Mouse (Mus musculus) midbrain, embryonic 12.5 days (tissue): ENCODE measurements around the gene Ifi27l2a. TPM values are rescaled to one million over a fixed set of nuclear protein-coding genes. Genes with fewer than 3 reads are reported as not detected.
"Not testable (repeated sequence)": the region's sequence is repeated elsewhere in the genome, so short reads cannot be mapped to it uniquely, and the experiment has no call there.

ENCODE experiments used
- ATAC-seq: fragments of 200-750 bp; cut with Nextera tagmentation; 2 replicates; pipeline ENCODE4 v1.8.0; 2017; ENCODE audit warnings: low read depth, moderate TSS enrichment, moderate library complexity; ENCODE audit not compliant: low FRiP score
- H3K27ac ChIP-seq: fragments of 300-500 bp; sonication (generic); replicated peaks from 2 replicates; pipeline ENCODE4 v1.5.1; 2016; ENCODE audit warnings: mild to moderate bottlenecking
- H3K27me3 ChIP-seq: fragments of 300-500 bp; sonication (generic); 2 replicates; pipeline ENCODE4 v1.6.1; 2016; ENCODE audit warnings: mild to moderate bottlenecking
- H3K36me3 ChIP-seq: fragments of 300-500 bp; sonication (generic); 2 replicates; pipeline ENCODE4 v1.6.1; 2016
- H3K4me1 ChIP-seq: fragments of 300-500 bp; sonication (generic); 2 replicates; pipeline ENCODE4 v1.6.1; 2016
- H3K4me2 ChIP-seq: fragments of 300-500 bp; sonication (generic); replicated peaks from 2 replicates; pipeline ENCODE4 v1.6.1; 2016; ENCODE audit warnings: mild to moderate bottlenecking, moderate library complexity
- H3K4me3 ChIP-seq: fragments of 300-500 bp; sonication (generic); 2 replicates; pipeline ENCODE4 v1.5.1; 2016; ENCODE audit warnings: mild to moderate bottlenecking
- H3K9ac ChIP-seq: fragments of 300-500 bp; sonication (generic); replicated peaks from 2 replicates; pipeline ENCODE4 v1.6.1; 2016; ENCODE audit warnings: mild to moderate bottlenecking, moderate library complexity
- H3K9me3 ChIP-seq: fragments of 300-500 bp; sonication (generic); 2 replicates; pipeline ENCODE4 v1.6.1; 2016; ENCODE audit warnings: mild to moderate bottlenecking
- WGBS: fragments of 180-500 bp; shearing (Covaris S2); methylation state at CpG from one replicate; pipeline ENCODE4 v1.1.7; 2016; 5-methylcytosine and 5-hydroxymethylcytosine counted together
- polyA plus RNA-seq: library from polyadenylated mRNA; unstranded; fragments of >200 nt; fragmentation: Nextera tagmentation; extraction: Ambion mirVana; gene quantifications from 2 replicates; pipeline ENCODE4 v1.2.1, GENCODE M21; 2016

Gene Ifi27l2a
- polyA plus RNA-seq, 1 experiment from 2014 or later: 5.1 TPM

GRCm38 (mm10) chr12:103457140-103457539 is 13.7 kb upstream of the Ifi27l2a start, which contains the start of gene Ifi27l2b:
Gene Ifi27l2b (minus strand): TSS chr12:103457223.
- no peak within 1 kb of the TSS for H3K9ac ChIP-seq
- no peaks in the 10 kb centered on the region; the same call in 1 of the 2 replicates for H3K27me3 ChIP-seq
- no peak within 1 kb of the TSS for H3K4me3 ChIP-seq
- no peak within 1 kb of the TSS for H3K4me2 ChIP-seq
- 81% methylated on average over 3 of the region's 3 CpGs for WGBS
- H3K27ac ChIP-seq: no peak within 1 kb of the TSS
- H3K9me3 ChIP-seq: no peaks in the 10 kb centered on the region
- no peaks in the 10 kb centered on the region for H3K36me3 ChIP-seq
- no peak for ATAC-seq
- no peaks in the 10 kb centered on the region for H3K4me1 ChIP-seq

- not testable (repeated sequence) for H3K4me2 ChIP-seq, ATAC-seq, H3K27ac ChIP-seq, H3K27me3 ChIP-seq, H3K9me3 ChIP-seq, H3K9ac ChIP-seq, H3K4me1 ChIP-seq, H3K36me3 ChIP-seq, H3K4me3 ChIP-seq
- no CpG with 5 or more reads among the region's 1 CpGs for WGBS
These were observed 13.2 kb upstream of the Ifi27l2a start for GRCm38 (mm10) chr12:103456727-103457126.

- Histone ChIP-seq H3K27ac (no peak overlapping the region), H3K9ac (no peak overlapping the region), H3K27me3 (no peaks in the 10 kb centered on the region; the same call in 1 of the 2 replicates), H3K4me3 (no peak overlapping the region), H3K9me3 (no peaks in the 10 kb centered on the region), H3K36me3 (no peaks in the 10 kb centered on the region), H3K4me2 (no peak overlapping the region), H3K4me1 (no peaks in the 10 kb centered on the region)
- no peak for ATAC-seq
These were observed 9.9 kb upstream of the Ifi27l2a start for GRCm38 (mm10) chr12:103453361-103453760.

- Histone ChIP-seq H3K36me3 (no peaks in the 10 kb centered on the region), H3K4me2 (no peak overlapping the region), H3K4me3 (no peak overlapping the region), H3K9me3 (no peaks in the 10 kb centered on the region), H3K27ac (no peak overlapping the region), H3K9ac (no peak overlapping the region), H3K4me1 (no peaks in the 10 kb centered on the region), H3K27me3 (no peaks in the 10 kb centered on the region)
- 83% methylated on average over 3 of the region's 3 CpGs for WGBS
- ATAC-seq: no peak
These were observed 1.6 kb upstream of the Ifi27l2a start for GRCm38 (mm10) chr12:103445060-103445459.

- WGBS: 57% methylated on average over 4 of the region's 7 CpGs
These were observed 781 bp upstream of the Ifi27l2a start for GRCm38 (mm10) chr12:103444261-103444660.

GRCm38 (mm10) chr12:103437601-103438000 is 5.9 kb downstream of the Ifi27l2a start:
- no peaks in the 10 kb centered on the region for H3K4me1 ChIP-seq
- no peak overlapping the region for H3K27ac ChIP-seq
- 89% methylated on average over 1 of the region's 1 CpGs for WGBS
- no peak overlapping the region for H3K9ac ChIP-seq
- H3K4me3 ChIP-seq: no peak overlapping the region
- no peaks in the 10 kb centered on the region for H3K27me3 ChIP-seq
- H3K9me3 ChIP-seq: no peaks in the 10 kb centered on the region
- H3K36me3 ChIP-seq: no peaks in the 10 kb centered on the region
- ATAC-seq: no peak
- no peak overlapping the region for H3K4me2 ChIP-seq

More at GRCm38 (mm10) chr12:103444261-103444660, 781 bp upstream of the Ifi27l2a start:
- H3K36me3 ChIP-seq, H3K27me3 ChIP-seq, H3K9ac ChIP-seq, H3K4me2 ChIP-seq, H3K27ac ChIP-seq, H3K9me3 ChIP-seq, H3K4me3 ChIP-seq, H3K4me1 ChIP-seq, ATAC-seq: not testable (repeated sequence)

GRCm38 (mm10) chr12:103434861-103435260 is 8.6 kb downstream of the Ifi27l2a start:
- Histone ChIP-seq H3K36me3 (no peaks in the 10 kb centered on the region), H3K4me3 (no peak overlapping the region), H3K9me3 (no peaks in the 10 kb centered on the region), H3K27me3 (no peaks in the 10 kb centered on the region), H3K27ac (no peak overlapping the region), H3K4me2 (no peak overlapping the region), H3K4me1 (no peaks in the 10 kb centered on the region), H3K9ac (no peak overlapping the region)
- no peak for ATAC-seq

GRCm38 (mm10) chr12:103433986-103434731 is 9.3 kb downstream of the Ifi27l2a start, which contains the start of gene Ifi27:
Gene Ifi27 (plus strand): TSS chr12:103434211.
- Histone ChIP-seq H3K9me3 (no peaks in the 10 kb centered on the region), H3K9ac (no peak within 1 kb of the TSS), H3K27me3 (no peaks in the 10 kb centered on the region), H3K4me2 (no peak within 1 kb of the TSS), H3K27ac (no peak within 1 kb of the TSS), H3K4me3 (no peak within 1 kb of the TSS), H3K36me3 (no peaks in the 10 kb centered on the region), H3K4me1 (no peaks in the 10 kb centered on the region)
- no peak for ATAC-seq
- 72% methylated on average over 8 of the region's 8 CpGs for WGBS

- no peak for ATAC-seq
- H3K9me3 ChIP-seq: no peaks in the 10 kb centered on the region
- H3K4me3 ChIP-seq: no peak overlapping the region
- no peak overlapping the region for H3K27ac ChIP-seq
- 87% methylated on average over 2 of the region's 2 CpGs for WGBS
- H3K9ac ChIP-seq: no peak overlapping the region
- H3K36me3 ChIP-seq: no peaks in the 10 kb centered on the region
- no peaks in the 10 kb centered on the region for H3K4me1 ChIP-seq
- no peak overlapping the region for H3K4me2 ChIP-seq
- no peaks in the 10 kb centered on the region for H3K27me3 ChIP-seq
These were observed 10.1 kb downstream of the Ifi27l2a start for GRCm38 (mm10) chr12:103433430-103433829.

GRCm38 (mm10) chr12:103426710-103427109 is 16.8 kb downstream of the Ifi27l2a start:
- peaks cover 26% of the 10 kb centered on the region for H3K4me1 ChIP-seq
- WGBS: 92% methylated on average over 7 of the region's 7 CpGs
- no peak for ATAC-seq

GRCm38 (mm10) chr12:103425729-103426470 is 17.6 kb downstream of the Ifi27l2a start, which contains the start of gene Ddx24:
Gene Ddx24 (minus strand): TSS chr12:103425830.
- no peaks in the 10 kb centered on the region for H3K9me3 ChIP-seq
- H3K4me3 ChIP-seq: peak within 1 kb of the TSS; percentile 95
- H3K4me1 ChIP-seq: peaks cover 33% of the 10 kb centered on the region
- ATAC-seq: peak; percentile 100
- peak within 1 kb of the TSS; percentile 89 for H3K9ac ChIP-seq
- 1% methylated on average over 33 of the region's 33 CpGs for WGBS
- H3K27me3 ChIP-seq: no peaks in the 10 kb centered on the region
- H3K36me3 ChIP-seq: peaks cover 22% of the 10 kb centered on the region
- H3K27ac ChIP-seq: no peak within 1 kb of the TSS
- H3K4me2 ChIP-seq: peak within 1 kb of the TSS; percentile 93

More at GRCm38 (mm10) chr12:103426710-103427109, 16.8 kb downstream of the Ifi27l2a start:
- H3K9me3 ChIP-seq: no peaks in the 10 kb centered on the region
- H3K27me3 ChIP-seq: no peaks in the 10 kb centered on the region
- no peak overlapping the region for H3K4me2 ChIP-seq
- no peak overlapping the region for H3K27ac ChIP-seq
- no peak overlapping the region for H3K9ac ChIP-seq
- H3K4me3 ChIP-seq: no peak overlapping the region
- peaks cover 18% of the 10 kb centered on the region for H3K36me3 ChIP-seq

GRCm38 (mm10) chr12:103425016-103425728 is 18.3 kb downstream of the Ifi27l2a start:
- Histone ChIP-seq H3K4me2 (peak overlapping the region; percentile 93), H3K4me3 (peak overlapping the region; percentile 95), H3K27me3 (no peaks in the 10 kb centered on the region), H3K36me3 (peaks cover 22% of the 10 kb centered on the region), H3K4me1 (peaks cover 33% of the 10 kb centered on the region), H3K9ac (peak overlapping the region; percentile 89), H3K9me3 (no peaks in the 10 kb centered on the region), H3K27ac (no peak overlapping the region)
- WGBS: 10% methylated on average over 33 of the region's 33 CpGs
- ATAC-seq: no peak
